Mouse (Mus musculus): ENCODE results near the gene Tceal5.

The Tceal5 gene

DNA sequence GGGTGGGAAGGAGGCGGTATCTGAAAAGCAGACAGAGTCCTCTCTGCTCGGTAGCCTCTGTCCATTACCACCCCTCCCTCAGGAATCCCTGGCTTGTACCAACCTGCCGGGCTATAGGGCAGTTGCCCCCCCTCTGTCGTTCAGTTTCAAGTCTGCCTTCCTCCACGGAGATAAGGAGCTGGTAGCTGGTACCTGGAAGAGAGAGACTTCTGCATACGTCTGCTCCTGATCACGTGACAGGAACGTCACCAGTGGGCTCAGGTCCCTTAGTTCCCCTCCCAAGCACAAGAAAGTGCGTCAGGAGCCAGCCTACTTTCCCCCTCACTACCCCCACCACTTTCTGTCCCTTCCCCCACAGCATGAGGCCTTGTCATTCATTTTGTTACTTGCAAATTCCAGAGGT is at the start of gene Tceal5:
Gene Tceal5, minus strand, starts transcription at position 213 of the 403 bp plus-strand sequence.
- DNase-seq: peak; percentile 86 to 87

DNA sequence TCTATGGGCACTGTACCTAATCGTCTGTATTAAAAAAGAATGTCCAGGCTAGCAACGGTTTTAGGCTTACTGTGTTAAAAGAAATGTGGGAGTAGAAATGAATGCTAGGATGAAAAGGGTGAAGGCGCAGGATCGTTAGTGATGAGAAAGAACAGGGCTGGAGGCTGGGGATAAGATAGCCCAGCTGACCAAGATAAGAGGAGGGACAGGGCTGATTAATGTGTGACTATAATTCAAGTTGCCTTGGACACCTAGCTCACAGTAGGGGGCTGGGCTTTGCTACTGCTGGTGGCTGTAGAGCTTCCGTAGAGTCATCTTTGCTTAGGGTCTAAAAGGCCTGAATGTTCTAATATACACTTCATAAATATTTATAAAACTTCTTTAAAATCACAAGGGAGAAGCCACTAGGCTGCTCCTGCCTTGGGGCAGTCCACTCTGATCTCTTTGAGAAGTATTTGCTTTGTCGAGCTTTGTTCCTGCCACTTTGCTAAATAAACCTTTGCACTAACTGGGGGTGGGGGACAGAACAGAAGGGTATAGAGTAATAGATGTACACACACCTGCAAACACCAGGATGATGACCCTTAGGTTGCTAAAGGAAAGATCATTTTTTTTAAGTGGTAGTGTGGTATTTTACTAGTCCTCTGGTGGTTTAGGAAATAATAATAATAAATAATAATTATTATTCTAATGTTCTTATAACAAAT is 48.5 kb upstream of the Tceal5 start:
- DNase-seq: no peak

DNA sequence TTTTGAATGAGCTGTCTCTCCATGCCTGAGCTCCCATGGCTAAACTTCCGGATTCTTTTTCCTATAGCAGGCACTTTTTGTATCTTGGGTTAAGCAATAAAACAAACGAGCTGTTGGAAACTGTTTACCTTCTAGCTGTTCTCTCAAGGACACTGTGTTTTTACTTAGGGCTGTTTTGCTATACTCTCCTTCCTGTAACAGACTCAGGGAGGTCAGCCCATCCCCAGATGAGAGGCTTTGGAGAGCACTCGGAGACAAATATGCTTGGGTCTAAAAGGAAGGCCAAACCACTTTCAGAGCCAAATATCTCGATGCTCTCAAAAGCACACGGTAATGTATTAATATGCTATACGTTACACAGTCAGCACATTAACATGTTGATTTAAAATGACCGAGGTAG is 46.0 kb upstream of the Tceal5 start:
- no peak for DNase-seq

DNA sequence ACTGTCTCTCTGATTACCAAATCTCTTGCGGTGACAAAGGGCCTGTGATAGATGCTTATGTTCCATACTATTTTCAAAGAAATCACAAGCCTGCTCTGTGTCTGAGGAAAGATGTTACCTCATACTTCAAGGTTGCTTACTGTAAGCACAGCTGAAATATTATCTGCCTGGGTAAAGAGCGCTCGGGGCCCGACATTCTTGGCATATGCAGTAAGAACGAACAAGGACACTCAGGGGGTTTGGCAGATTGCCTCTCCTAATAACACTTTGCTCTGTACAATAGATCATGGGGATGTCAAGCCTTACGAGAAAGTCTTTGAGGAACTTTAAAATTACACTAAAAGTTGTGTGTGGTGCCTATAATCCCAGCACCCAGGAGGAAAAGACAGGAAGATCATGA is 45.1 kb upstream of the Tceal5 start:
- DNase-seq: peak in 1 of 2 experiments; percentile 11

DNA sequence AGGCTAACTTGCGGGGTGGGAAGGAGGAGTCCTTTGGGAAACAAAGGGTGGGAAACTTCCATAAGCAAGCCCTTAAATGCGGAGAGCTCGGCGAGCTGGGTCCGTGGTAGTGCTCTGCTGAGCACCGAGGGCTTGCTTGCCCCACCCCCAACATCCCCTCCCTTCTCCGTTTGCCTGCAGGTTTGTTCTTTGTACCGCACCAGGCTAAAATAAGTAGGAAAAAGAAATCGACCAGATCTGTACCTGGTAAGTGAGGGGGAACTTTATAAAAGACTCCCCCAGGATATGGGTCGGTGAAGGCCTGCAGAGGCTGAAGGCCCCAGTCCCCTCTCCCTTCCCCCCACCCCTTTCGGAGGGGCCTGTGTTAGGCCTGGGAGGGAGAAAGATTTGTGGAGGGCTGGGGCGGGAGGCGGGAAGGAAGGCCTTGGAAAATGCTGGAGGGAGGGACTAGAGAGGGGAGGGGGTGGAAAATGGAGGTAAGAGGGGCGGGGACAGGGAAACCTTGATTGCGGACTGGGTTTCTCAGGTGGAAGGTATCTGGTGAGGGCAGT is 41.9 kb upstream of the Tceal5 start:
- peak; percentile 61 to 64 for DNase-seq

DNA sequence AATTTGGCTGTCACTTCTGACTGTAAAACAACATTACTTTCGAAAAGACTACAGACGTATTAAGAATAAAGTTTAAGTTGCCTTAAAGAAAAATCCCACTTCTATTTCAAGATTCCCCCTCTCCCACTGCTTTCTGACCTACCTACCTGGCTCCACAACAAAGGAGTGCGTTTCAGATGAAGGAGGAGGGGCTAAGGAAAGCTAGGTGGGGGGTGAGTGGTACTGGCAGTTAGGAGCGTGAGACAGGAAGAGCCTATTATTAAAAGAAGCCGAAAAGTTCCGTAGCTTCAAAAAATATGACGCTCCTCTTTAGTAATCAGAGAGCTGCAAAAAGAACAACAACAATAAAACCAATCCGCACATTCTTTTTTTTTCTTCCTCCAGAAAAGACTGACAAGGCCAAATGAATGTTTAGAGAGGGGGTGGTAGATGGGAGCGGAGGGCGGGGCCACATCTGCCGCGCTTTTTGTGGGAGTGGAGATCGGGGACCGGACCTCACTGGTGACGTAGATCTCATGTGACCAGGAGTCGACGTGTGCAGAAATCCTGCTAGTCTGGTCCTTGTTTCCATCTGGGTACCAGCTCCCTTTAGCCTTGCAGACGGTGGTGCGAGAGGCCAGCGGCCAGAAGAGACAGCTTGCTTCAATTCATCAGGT is 41.0 kb upstream of the Tceal5 start, which contains the start of gene Tceal9:
Gene Tceal9, plus strand, starts transcription at position 506 of the 656 bp plus-strand sequence.
- peak; percentile 81 to 88 for DNase-seq

DNA sequence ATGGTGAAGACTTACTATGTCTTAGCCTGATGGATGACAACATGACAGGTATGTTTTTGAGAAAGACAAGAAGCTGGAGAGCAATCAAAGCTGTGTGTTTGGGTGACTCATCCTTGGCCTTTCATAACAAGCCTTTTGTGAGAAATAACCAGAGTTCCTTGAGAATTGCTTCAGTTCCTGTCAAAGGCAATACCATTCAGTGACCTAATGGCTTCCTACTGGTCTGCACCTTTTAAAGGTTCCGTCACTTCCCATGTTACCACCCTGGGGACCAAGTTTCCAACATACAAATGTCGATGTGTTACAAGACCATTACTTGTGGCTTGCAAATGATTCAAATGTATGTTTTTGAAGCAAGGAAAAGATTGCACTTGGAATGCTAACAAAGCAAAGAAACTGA is 39.5 kb upstream of the Tceal5 start:
- DNase-seq: no peak

DNA sequence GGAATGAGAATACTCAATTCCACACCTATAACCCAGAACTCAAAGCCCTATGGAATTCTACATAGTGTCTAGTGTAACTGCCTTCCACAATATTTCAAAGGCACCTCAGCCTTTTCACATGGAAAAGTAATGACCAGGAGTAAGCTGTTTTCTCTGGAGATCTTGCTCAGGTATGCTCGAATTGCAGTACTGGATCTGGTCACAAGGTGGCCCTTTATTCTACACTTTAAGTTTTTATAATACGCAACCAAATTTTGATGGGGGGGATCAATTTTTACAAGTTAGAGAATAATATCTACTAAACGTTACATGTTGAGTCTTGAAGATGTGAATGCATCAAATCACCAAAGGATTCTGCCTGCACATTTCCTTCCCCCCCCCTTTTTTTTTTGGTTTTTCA is 34.4 kb upstream of the Tceal5 start:
- peak; percentile 72 to 82 for DNase-seq

DNA sequence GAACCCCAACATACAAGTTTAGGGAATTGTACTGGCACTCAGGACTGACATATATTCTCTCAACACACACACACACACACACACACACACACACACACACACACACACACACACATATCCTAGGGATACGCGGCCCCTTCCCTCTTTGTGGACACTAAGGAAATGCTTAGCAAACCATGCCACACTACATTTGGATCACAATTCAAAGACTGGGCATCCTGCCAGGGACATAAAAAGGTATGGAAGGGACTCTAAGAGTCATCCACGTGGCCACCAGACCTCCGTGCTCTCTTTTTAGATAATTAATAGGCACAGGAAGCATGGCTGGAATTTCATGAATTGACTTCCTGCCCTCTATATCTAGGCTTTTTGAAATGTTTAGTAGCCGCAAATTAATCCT is 24.1 kb upstream of the Tceal5 start:
- peak; percentile 12 to 15 for DNase-seq

DNA sequence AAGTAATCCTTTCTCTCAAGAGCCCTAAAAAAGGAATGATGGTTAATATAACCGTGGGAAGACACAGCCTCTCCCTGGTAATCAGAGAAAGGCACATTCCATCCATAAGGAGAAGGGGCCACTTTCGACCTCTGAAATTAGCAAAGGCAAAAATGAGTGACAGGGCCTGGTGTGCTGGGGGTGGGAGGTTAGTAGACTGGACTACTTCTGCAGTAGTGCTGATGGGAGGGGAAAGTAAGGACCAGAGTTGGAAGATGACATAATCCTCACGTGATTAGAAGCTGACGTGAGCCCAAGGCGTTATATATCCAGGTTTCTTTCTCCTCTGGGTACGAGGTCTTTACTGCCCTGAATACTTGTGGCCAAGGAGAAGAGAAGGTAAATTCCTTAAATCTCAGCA is 20.0 kb upstream of the Tceal5 start:
- no peak for DNase-seq

DNA sequence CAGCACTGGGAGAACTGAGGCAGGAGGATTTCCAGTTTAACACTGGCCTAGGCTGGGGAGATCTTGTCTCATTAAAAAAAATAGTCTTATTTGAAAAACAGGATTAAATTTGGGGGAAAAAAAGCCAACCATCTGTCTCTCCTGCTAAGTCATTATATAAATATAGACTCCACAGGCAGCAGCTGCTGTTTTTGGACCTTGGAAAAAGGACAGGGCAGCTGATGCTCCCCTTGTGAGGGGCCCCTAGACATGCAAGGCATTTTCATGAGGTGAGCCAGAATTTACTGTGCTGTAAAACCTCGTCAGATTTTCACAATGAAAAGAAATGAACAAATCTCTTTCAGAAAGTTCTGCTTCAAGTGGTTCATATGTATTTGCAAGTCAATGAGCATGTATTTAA is 12.6 kb upstream of the Tceal5 start:
- DNase-seq: no peak

DNA sequence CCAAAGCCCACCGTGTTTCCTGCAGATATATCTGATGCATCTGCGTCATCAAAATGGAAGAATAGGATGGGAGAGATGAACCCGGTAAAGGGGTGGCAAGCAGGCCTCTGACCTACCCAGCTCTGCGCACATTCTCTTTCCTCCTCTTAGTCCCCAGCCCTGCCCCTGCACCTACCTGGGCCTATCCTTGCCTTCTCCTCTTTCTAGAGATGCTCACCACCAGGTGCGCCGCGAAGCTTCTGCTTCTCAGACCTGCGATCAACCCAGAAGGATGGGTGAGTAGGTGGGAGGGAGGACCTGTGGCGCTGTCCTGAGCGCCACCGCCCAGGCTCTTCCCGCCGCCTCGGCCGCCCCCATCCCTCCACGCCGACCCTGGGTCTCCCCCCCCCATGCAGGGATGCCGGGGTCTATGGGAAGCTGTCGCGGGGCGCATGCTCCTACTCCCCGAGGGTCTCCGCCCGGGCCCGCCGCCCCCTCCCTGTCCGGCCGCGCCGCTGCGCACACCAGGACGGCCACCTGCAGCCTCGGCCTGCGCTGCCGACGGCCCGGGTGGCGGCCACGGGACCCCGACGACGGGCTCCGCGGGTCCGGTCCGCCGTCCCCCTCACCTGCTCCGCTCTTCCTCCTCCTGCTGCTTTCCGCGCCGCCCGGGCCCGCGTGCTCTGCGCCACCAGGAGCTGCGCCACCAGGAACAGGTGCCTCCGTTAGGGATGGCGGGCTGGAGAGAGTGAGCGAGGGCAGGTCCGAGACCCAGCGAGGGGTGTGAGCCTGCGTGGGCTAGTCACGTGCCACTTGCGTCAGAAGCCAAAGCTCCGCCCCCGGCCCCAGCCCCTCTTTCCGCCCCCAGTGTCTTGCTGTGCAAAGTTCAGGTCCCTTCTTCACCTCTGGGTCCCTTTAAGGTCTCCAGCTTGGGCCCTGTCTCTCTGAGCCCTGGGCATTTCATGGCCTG is 11.3 kb upstream of the Tceal5 start, which contains the start of the genes Tceal7 and Bex1:
Gene Tceal7, plus strand, starts transcription at position 51 of the 949 bp plus-strand sequence.
Gene Bex1, minus strand, starts transcription at position 785 of the 949 bp plus-strand sequence.
- DNase-seq: peak; percentile 19 to 30

DNA sequence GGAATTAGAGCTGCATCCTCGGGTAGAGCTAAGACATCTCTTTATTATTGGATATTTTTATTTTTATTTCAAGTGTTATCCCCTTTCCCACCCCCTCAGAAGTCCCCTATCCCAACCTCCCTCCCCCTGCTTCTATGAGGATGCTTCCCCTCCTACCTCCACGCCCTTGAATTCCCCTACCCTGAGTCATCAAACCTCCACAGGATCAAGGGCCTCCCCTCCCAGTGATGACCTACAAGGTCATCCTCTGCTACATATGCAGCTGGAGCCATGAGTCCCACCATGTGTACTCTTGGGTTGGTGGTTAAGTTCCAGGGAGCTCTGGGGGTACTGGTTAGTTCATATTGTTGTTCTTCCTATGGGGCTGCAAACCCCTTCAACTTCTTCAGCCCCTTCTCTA is 9.7 kb upstream of the Tceal5 start:
- DNase-seq: no peak

DNA sequence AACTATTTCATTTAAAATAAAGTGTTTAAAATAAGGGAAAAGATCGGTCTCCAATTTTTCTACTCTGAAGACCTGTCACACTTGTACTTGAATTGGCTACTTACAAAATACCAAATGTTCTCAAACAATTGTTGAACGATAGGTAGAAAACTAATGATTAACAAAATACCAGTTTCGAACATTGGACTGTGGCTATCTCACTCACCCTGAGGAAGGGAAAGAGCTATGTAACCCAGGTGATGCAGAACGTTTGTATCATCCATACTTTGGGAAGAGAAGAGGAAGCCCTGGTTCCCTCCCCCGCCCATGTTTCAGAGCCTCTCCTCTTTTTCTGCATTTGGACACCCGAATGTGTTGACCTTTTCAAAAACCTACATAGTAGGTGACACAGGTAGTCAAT is 730 bp upstream of the Tceal5 start:
- no peak for DNase-seq

DNA sequence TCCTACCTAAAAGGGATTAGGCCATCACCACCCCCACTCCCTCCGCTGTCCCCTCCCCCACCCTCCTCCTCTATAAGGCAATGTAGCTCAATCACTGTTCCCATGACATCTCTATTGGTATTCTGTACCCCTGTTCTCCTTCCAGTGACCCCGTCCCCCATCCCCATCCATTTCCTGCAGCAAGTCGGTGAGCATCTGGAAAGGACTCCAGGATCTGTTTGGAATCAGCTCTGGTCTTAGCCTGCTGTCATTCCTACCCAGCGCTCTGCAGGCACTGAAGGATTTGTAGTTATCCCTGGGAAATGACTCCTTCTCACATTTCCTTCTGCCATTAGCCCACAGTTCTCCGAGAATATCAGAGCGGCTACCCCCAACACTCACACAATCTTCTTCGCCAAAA is 419 bp downstream of the Tceal5 start:
- DNase-seq: peak; percentile 22 to 36

DNA sequence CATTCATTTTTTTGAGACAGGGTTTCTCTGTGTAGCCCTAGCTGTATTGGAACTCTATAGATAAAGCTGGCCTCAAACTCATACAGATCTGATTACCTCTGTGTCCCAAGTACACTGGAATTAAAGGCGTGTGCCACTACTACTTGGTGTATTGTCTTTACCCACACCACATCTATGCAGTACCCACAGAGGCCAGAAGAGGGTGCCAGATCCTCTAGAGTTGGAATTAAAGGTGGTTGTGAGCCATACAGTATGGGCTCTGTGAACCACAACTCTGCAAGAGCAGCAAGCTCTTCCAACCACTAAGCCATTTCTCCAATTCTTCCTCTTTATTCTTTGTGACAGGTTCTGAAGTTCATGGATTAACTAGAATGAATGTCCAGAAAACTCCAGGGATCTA is 6.8 kb downstream of the Tceal5 start:
- DNase-seq: peak; percentile 63 to 64

DNA sequence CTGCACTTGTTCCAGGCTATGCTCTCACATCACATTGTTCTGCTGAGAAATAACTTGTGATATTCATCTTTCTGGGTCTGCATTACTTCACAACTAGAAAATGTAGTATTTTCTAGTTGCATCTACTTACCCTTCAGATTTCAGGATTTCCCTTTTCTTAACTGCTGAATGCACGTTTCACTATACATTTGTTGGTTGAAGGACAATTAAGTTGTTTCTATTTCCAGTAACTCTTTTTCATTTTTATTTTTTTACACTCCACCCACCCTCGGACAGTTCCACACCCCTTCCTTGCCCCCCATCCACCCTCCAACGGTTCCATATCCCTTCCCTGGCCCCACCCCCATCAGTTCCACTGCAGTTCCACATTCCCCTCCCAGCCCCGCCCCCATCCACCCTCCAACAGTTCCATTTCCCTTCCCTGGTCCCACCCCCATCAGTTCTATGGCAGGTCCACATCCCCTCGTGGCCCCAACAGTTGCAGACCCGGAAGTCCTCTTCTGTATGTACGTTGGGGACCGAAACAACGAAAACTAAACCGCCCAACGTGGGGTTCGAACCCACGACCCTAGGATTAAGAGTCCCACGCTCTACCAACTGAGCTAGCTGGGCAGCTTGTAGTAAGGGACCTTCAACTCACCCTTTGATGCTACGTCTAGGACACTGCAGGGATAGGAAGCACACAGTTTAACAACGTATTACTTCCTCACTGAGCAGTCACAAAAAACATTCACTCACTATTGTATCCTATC is 8.3 kb downstream of the Tceal5 start:
- DNase-seq: no peak

DNA sequence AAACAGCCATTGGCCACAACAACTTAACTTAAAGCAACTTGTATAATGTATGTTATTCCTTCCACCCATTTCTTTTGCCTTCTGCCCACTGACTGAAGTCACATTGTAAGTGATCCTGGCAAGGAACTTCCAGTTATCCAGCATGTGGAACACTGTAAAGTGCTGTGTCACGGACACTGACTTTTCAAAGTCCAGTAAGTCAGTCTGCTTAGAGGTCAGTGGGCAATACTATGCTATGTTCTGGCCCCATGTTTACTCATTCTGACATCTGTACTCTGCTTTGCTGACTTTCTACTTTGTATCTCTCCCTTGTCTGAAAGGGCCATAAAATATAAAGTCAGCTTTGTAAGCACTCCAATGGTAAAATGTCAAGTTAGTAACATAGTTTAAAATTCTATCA is 20.6 kb downstream of the Tceal5 start:
- DNase-seq: no peak

DNA sequence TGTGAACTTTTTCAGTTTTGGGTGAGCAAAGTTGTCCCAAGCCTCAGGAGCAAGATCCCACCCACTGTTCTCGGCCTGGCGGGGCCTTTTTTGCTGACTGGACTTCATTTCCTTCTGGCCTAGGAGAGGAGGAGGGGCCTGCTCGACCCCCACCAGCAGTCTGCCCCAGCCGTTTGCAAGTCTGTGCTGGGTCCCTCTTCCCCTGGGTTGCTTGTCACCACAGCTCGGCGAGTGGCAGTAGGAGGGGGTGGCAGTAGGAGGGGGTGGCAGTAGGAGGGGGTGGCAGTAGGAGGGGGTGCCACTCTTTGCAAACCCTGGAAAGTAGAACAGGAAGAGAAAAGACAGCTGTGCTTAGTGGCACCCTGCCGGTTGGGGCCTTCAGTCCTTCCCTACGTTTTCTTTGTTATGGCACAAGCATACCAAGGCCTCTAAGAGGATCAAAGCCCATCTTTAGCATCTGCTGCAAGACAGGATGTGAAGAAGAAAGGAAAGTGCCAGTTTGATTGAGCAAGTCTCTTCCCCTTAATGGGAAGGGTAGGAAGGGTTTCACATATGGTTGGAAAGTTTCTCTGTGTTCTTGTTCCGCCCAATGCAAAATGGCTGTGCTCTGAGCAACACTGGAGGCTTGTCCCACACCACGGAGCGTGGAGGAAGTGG is 22.7 kb downstream of the Tceal5 start:
- DNase-seq: no peak

DNA sequence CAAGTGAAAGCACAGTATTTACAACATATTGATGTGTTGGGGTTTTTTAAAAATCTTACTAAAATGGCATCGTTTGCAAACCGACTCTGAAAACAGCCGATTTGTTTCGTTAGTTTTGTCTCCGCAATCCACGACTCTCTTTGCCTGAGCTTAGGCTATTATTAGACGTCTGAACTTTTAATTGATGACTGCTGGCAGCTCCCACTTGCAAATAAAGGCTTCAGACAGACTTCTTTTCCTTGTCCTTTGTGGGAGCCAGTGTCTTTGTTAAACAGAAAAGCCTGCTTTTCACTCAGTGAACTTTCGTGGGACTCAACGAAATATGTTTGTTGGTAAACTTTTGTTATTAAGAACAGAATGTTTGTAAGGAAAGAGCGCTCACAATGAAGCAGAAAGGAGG is 30.9 kb downstream of the Tceal5 start:
- peak in 1 of 2 experiments; percentile 13 for DNase-seq

DNA sequence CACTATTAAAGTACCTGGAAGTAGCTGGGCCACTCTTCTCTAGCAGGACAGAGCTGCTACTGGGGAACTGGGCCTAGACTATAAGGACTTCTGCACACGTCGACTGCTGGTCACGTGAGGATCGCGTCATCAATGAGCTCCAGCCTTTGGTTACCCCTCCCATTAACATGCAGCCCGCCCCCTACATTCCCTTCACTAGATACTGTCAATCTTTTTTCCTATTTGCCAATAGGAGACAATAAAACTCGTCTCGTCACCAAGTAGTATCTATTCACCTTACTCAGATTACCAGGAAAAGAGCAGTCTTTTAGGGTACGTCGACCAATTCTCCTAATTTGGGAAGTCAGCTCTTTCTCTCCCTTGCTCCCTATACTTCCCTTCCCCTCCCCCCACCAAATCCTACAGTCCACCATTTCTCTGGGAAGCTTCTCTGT is 31.5 kb downstream of the Tceal5 start, which contains the start of gene Tceal8:
Gene Tceal8, minus strand, starts transcription at position 225 of the 434 bp plus-strand sequence.
- peak; percentile 83 to 87 for DNase-seq
